Mouse (Mus musculus) C2C12 (cell line): Measurements from ENCODE around the gene Crisp4.

ENCODE experiments used
- CTCF ChIP-seq: IDR thresholded peaks from one replicate; pipeline ENCODE4 v1.5.1; 2011; ENCODE audit not compliant: control insufficient read depth, insufficient read depth, insufficient read length
- USF1 ChIP-seq: IDR thresholded peaks from one replicate; pipeline ENCODE4 v1.6.1; 2011; ENCODE audit warnings: low read depth, mild to moderate bottlenecking, control low read depth, moderate library complexity

DNA sequence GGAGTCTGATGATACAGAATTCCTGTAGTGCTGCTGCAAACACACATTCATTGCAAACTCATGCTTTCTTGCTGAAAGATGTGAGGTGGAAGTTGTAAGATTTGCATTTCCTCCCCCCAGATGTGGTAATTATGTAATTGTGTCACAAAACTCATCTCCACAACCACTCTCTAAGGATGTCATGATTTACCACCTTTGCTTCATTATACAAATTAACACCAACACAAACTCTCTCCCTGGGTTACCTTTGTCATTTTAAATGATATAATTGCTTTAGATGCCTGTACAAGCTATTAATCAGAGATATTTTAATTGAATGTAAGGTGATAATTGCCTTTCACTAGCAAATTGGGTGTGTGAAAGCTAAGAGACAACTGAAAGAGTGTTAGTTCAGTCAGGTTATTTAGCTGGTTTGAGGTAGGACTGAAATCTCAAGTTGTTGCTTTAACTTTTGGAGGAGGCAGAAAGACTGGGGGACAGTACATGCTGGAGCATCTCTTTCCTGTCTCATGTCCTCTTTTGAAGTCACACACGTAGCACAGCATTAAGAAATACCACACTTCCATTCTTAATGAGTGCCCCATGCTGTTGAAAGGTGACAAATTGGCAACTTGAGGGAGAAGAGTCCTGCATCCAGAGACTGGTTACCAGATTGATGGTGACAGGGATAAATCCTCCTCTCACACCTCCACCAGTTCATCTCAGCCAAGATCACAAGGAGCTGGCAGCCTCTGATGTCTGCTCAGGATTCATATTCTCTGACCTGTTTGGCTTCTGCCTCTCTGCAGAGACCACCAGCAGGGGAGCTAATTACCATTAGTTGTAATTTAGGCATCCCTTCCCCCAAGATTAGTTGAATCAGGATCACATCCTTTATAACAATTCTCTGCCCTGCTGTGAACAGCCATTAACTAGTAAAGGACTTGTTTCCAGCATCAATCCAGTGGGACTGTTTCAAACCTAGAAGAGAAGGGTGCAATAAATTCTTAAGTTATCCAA, 45.3 kb upstream of the Crisp4 start:
- TF ChIP-seq CTCF (no peak), USF1 (no peak)
